Mouse (Mus musculus) embryo, embryonic 10.5 days (tissue): Measurements from ENCODE around the gene Tmem135.
A peak's percentile ranks its signal among the peaks of the same experiment; 100 is the strongest.

Experiments
- DNase-seq: peaks from one replicate; pipeline ENCODE4 v3.0.0-alpha.2; 2015; ENCODE audit warnings: low spot score

Gene Tmem135

GRCm38 (mm10) chr7:89417707-89418106 is 13.7 kb upstream of the Tmem135 start:
- no peak for DNase-seq

GRCm38 (mm10) chr7:89416027-89416426 is 12.0 kb upstream of the Tmem135 start:
- DNase-seq = no peak

DNA sequence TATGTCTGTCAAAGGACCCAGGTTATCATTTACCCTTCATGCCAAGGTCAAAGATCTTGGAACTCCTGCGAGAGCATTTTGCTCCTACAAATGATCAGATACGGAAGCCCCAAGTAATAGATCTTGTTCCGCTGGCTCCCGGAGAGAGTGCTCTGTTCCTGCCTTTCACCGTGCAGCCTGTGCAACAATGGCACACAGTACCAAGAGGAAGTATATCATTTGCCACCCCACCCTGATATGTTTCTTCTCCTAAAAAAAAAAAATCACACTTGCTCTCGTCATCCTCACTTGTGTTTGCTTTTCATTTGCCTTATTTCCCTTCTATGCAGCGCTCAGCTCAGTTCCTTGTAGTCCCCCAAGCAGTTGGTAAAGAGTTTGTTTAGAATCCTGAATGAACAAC is 8.1 kb upstream of the Tmem135 start:
- DNase-seq = no peak

DNA sequence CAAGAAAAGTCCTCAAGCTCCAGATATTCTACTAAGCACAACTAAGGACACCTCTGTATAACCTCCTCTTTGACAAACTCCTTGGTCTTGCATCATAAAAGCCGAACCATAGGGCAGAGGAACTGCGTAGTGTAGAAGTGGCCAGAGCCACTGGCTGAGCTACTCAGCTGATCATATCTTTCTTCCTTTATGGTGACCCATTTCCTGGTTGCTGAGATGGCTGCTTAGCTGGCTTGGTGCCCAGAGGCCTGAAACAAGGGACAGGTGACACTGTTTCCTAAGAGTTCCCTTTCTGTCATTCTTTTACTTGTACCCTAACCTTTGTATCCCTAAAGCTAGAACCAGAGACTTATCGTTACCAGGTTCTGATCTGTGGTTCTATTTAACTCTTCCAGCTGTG is 7.3 kb upstream of the Tmem135 start:
- DNase-seq = no peak

GRCm38 (mm10) chr7:89410294-89410693 is 6.3 kb upstream of the Tmem135 start:
- DNase-seq = no peak

DNA sequence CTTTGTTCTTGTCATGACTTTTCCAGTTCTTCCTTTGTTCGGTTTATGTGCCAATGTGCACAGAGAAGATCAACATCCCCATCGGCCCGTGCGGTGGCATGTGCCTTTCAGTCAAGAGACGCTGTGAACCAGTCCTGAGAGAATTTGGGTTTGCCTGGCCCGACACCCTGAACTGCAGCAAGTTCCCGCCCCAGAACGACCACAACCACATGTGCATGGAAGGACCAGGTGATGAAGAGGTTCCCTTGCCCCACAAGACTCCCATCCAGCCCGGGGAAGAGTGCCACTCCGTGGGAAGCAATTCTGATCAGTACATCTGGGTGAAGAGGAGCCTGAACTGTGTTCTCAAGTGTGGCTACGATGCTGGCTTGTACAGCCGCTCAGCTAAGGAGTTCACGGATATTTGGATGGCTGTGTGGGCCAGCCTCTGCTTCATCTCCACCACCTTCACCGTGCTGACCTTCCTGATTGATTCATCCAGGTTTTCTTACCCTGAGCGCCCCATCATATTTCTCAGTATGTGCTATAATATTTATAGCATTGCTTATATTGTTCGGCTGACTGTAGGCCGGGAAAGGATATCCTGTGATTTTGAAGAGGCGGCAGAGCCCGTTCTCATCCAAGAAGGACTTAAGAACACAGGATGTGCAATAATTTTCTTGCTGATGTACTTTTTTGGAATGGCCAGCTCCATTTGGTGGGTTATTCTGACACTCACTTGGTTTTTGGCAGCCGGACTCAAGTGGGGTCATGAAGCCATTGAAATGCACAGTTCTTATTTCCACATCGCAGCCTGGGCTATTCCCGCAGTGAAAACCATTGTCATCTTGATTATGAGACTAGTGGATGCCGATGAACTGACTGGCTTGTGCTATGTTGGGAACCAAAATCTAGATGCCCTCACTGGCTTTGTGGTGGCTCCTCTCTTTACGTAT is 3.3 kb upstream of the Tmem135 start:
- DNase-seq = no peak

GRCm38 (mm10) chr7:89406011-89406410 is 2.0 kb upstream of the Tmem135 start:
- DNase-seq = no peak

DNA sequence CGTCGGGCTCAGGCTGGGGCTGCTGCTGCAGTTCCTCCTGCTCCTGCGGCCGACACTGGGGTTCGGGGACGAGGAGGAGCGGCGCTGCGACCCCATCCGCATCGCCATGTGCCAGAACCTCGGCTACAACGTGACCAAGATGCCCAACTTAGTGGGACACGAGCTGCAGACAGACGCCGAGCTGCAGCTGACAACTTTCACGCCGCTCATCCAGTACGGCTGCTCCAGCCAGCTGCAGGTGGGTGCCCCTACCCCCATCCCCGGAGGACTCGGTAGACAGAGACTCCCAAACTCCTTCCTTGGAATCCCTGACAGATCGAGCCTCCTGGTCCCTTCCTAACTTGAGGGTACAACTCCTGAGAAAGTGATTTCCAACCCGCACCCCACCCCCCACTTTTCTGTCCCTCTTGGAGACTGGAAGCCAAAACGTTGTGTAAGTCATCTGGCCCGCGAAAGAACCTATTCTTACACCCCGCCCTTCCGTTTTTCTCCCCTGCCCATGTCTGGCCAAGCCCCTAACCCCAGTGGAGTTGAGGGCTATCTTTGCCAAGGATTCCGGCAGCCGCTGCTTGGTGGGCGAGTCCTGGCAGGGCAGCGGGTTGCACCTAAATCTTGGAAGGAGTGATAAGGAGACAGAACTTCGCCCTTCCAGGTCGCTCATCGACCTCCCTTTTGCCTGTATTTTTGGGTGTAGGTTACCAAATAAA is 865 bp upstream of the Tmem135 start:
- peak; percentile 65 for DNase-seq

GRCm38 (mm10) chr7:89403053-89403972 is 709 bp downstream of the Tmem135 start:
- peak; percentile 79 for DNase-seq

- no peak for DNase-seq
Measured at GRCm38 (mm10) chr7:89401936-89402335, 2.1 kb downstream of the Tmem135 start.

DNA sequence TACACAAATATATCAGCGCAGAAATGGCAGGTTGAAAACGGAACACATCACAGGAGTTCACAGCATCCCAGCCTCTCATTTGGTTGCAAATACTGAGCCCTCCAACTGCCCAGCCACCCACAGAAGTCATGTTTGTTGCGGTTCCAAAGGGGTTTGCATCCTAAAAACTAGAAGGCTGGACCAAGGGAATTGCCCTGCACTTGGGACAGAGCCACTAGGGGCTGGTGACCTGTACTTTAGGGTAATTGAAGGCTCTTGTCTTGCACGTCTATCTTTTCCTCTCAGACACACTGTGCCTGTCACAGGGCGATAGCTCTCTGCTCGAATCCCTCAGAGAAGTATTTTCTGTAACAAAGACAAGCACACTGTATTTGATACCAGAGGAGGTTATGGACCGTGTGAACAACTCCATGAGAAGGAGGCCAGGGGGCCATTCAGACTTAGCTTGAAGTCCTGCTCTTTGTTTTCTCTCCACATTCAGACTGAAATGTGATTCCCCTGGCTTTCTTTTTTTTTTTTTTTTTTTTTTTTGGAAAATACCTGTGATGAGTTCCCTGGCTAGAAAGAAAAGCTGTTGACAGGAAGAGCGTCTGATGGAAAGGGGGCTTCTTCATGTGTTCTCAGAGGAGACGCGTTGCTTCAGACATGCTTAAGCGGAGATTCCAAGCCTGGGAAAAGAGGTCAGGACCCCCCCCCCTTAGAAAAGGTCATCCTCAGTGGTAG is 2.7 kb downstream of the Tmem135 start:
- DNase-seq = no peak

DNA sequence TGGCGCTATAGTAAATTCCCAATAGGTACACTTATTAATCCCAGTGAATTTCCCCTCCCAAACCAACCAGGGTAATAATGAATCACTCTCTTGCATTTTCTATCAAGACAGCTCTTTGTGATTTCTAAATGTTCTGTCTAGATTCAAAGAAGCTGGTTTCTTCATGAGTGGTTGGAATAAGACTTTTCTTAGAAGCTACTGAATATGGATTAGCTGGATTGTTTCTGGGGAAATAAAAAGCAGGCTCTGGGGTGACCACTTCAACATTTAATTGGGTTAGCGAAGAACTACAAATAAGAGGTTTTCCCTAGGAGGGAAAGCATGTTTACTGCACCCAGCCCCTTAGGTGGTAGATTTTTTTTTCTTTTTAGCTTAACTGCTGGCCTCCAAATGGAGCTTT is 3.3 kb downstream of the Tmem135 start:
- no peak for DNase-seq

DNA sequence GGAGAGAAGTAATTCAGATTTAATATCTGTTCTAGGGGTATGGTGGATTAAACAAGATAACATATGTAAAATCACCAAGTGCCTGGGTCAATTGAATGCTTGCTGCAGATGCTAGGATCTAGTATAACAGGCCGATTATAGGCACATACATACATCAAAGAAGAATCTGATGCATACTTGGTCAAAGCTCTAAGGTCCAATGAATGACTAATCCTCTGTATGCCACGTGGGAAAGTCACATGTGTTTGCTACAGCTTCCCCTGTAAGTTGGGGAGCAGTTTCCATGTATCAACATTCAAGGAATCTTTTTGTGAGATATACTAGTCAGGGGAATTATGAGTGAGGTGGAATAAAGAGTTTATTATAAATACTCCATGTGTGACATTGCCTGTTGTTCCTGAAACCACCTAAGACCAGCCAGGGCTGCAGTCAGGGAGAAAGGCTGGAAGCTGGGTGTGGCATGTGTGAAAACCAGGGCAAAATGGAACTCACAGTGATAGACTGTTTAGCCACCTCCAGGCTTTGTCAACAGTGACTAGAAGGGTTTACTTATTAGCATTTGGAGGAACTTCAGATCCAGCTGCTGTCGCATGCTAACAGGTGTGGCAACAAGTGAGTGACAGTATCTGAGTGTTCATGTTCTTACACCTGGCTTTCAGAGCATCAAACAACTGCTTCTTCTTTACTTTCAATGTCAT is 6.0 kb downstream of the Tmem135 start:
- no peak for DNase-seq

GRCm38 (mm10) chr7:89396386-89396785 is 7.6 kb downstream of the Tmem135 start:
- no peak for DNase-seq

DNA sequence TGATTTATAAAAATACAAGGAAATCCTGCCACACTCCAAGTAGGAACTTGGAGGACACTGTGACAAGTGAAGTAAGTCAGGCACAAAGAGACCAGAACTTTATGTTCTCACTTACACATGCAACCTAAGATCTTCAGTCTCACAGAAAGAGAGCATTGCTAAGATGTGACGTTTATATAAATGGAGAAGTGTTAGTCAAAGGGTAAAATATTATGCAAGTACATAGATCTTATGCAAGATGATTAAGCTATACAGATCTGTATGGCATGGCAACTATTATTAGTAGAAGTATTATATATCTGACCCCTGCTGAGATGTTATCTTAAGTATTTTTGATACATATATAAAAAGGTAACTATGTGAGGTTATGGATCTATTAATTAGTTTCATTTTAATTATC is 8.6 kb downstream of the Tmem135 start:
- no peak for DNase-seq

GRCm38 (mm10) chr7:89392825-89393224 is 11.2 kb downstream of the Tmem135 start:
- no peak for DNase-seq

DNA sequence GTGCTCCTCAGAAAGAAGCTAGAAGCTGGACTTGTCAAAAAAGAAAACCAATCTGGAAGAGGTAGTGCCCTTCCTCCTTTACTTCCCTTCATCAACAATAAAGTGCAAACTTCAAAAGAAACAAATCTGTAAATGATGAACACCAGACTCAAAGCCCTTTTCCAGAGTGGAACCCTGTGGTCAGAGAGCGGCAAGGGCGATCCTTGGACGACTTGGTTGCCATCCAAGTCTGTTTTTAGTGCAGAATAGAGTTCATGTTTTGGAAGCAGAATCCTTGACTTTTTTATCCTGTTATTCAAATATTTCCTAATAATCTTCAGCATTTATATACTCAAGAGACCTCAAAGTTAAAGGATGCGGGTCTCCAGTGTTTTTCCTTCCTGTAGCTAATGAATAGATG is 11.6 kb downstream of the Tmem135 start:
- DNase-seq = no peak

DNA sequence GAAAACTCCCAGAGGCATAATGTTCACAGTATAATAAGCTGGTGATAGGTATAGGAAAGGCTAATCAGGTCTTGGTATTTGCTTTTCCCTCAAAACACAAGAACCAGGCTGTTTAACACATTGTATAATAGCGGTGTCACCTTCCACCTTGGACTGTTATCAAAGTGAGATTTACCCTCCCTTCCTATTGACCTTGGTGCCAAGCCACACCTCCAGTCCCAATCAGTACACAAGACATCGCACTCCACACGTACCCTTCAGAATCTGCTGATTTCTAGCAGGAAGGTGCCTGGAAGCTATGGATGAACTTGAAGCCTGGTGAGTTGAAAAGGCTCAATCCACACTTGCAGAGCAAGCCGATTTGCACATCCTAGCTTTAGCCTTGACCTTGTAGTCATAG is 12.2 kb downstream of the Tmem135 start:
- no peak for DNase-seq

GRCm38 (mm10) chr7:89391281-89391680 is 12.7 kb downstream of the Tmem135 start:
- DNase-seq = no peak

GRCm38 (mm10) chr7:89390660-89391059 is 13.4 kb downstream of the Tmem135 start:
- DNase-seq = no peak

- DNase-seq = no peak
Measured at GRCm38 (mm10) chr7:89388981-89389380, 15.0 kb downstream of the Tmem135 start.
